Mouse (Mus musculus): ENCODE measurements around the gene Srsf5. TPM values are rescaled to one million over a fixed set of nuclear protein-coding genes. Genes with fewer than 3 reads are reported as not detected.
A peak's percentile ranks its signal among the peaks of the same experiment; 100 is the strongest.
"Not testable (repeated sequence)": the region's sequence is repeated elsewhere in the genome, so short reads cannot be mapped to it uniquely, and the experiment has no call there.

Gene Srsf5
- polyA plus RNA-seq, 1 experiment = 164 TPM

DNA sequence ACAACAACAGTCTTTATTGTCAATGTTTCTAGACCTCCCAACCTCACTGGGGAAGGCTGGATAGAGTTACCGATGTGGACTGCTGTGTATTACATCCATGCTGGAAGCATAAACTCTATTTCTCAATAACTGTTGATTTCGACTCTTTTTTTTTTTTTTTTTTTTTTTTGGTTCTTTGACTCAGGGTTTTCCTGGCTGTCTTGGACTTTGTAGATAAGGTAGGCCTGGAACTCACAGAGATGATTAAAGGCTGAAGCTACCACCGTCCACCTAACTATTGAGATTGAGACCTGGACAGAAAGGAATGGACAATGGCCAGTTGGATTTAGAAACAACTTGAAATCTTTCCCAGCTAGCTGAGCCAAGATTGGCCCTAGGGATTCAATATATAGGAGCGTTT is 1.1 kb upstream of the Srsf5 start:
- WGBS = 94% methylated on average over 4 of the region's 4 CpGs

DNA sequence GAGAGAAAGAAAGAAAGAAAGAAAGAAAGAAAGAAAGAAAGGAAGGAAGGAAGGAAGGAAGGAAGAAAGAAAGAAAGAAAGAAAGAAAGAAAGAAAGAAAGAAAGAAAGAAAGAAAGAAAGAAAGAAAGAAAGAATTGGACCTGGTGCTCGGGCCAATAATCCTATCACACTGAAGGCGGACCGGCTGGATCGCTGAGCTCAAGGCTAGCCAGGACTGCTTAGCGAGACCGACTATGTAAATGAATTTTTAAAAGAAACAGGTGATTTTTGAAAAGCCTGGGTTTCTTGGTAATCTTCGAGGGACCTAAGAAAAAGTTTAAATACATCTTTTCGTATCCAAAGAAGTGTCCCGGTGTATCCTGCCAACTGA is 356 bp upstream of the Srsf5 start:
- under 1% methylated on average over 9 of the region's 9 CpGs for WGBS

More for the DNA sequence above, 1.1 kb upstream of the Srsf5 start:
- DNase-seq (ENCODE audit: low read depth, low spot score) = no peak

DNA sequence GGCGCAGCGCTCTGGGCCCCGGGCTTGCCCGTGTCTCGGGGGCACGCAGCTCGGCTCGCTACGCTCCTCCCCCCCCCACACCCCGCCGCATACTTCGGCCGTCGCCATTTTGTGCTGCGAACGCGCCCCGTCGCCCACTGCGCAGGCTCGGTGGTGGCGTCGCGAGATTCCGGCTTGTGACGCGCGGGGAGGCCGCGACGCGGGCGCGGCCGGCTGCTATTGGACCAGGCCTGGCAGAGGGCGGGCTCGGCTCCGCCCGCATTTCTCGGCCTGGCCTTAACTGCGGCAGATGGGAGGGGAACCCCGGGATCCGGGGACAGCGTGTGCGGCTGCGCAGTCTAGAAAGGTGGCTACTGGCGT is 672 bp downstream of the Srsf5 start:
- no peak for DNase-seq (ENCODE audit: low read depth, low spot score)

More for the DNA sequence above, 356 bp upstream of the Srsf5 start:
- DNase-seq (ENCODE audit: low read depth, low spot score) = not testable (repeated sequence)

DNA sequence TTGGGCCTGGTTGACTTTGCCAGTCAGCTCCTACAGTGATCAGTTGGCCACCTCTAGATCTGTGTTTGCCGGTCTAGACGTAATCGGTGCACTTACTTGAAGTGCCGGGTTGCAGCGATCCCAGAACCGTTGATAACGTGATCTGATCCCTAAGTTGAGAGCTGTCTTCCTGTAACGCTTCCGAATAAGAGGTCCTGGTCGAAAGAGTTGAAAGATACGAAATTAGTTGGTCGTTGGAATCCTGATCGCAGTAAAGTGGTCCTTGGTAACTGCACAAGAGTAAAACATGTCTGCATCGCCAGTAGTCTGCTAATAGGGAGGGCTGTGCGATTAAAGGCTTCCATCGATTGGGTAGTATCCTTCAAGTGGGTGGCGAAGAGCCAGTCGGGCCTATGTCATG is 2.9 kb downstream of the Srsf5 start:
- 91% methylated on average over 18 of the region's 18 CpGs for WGBS
- DNase-seq (ENCODE audit: low read depth, low spot score) = no peak

More for the DNA sequence above, 672 bp downstream of the Srsf5 start:
- under 1% methylated on average over 47 of the region's 47 CpGs for WGBS

DNA sequence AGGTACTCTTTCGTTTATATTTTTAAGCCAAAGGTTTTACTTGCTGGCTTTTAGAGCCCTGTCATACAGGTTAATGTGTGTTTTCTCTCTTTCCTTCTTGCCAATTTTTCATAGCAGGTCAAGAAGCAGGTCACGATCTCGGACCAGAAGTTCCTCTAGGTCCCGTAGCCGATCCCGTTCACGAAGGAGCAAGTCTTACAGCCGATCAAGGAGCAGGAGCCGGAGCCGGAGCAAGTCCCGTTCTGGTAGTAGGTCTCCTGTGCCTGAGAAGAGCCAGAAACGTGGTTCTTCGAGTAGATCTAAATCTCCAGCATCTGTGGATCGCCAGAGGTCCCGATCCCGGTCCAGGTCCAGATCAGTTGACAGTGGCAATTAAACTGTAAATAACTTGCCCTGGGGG is 4.3 kb downstream of the Srsf5 start:
- DNase-seq (ENCODE audit: low read depth, low spot score) = not testable (repeated sequence)
- 83% methylated on average over 16 of the region's 16 CpGs for WGBS

DNA sequence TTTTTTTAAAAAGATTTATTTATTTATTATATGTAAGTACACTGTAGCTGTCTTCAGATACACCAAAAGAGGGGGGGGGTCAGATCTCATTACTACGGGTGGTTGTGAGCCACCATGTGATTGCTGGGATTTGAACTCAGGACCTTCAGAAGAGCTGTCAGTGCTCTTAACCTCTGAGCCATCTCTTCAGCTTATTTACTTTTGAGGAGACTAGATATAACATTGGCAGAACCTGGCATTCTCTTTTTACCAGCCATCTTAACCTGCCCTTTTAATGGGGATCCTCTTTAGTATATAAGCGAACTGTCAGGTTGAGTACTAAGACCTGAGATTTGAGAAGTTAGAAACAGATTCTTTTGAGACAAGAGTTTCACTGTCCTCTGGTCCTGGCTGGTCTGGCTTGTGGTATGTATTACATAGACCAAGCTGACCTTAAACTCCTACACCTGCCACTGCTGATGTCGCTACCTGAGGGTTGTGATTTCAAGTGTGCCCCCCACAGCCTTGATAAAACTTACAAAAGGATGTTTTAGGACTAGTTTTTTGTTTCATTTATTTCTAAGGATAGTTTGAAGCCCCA is 6.4 kb downstream of the Srsf5 start:
- no peak for DNase-seq (ENCODE audit: low read depth, low spot score)
- WGBS = 92% methylated on average over 3 of the region's 3 CpGs

DNA sequence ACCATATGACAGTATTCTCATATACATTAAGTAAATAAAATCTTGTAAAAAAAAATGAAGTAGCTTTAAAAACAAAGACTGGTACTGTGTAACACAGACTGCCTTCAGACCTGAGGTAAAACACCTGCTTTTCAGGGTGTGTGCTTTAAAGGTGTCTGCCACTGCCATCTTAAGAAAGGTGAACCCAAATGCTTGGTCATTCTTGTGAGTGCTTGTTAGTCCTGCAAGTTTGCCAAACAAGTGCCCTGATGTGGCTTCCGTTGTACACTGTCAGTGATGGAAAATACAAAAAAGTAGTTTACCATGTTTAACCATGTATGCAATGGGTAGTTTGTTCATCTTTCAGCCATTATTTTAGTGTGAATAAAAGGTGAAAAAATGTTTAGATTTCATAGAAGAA is 7.2 kb downstream of the Srsf5 start:
- no peak for DNase-seq (ENCODE audit: low read depth, low spot score)
- 75% methylated on average over 1 of the region's 1 CpGs for WGBS

DNA sequence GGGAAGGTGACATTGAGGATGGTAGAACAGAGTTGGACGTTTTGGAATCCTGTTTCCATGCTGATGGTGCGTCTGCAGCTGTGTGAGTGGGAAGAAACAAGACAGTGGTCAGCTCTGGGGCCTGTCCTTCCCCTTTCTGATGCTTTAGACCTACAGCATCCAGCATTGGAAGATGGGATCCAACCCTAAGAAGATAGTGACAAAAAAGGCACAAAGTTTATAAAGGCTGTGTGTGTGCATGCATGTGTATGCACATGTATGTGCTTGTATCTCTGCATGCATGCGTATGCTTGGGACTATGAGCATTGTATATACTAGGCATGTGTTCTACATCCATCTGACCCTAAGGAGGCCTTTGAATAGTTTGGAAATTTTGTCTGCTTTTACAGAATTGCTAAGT is 10.7 kb downstream of the Srsf5 start:
- WGBS = 79% methylated on average over 3 of the region's 3 CpGs

DNA sequence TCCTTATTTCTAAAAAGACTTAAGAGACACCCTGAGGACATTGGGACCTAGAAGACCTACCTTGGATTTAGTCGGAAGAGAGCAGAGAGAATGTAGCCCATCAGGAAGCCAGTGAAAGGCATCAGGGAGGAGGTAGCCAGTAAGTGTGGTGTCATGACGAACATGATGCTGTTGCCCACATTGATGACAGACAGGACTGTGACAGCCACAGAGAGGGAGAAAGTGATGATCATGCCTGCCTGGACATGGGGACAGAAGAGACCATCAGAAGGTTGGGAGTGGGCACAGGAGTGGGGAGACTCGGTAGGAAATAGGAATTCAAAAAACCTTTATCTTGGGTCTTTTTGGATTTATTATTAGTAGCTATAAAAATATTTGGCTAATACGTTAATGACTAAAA is 12.7 kb downstream of the Srsf5 start:
- no peak for DNase-seq (ENCODE audit: low read depth, low spot score)
- 78% methylated on average over 4 of the region's 4 CpGs for WGBS

More for the DNA sequence above, 10.7 kb downstream of the Srsf5 start:
- no peak for DNase-seq (ENCODE audit: low read depth, low spot score)

DNA sequence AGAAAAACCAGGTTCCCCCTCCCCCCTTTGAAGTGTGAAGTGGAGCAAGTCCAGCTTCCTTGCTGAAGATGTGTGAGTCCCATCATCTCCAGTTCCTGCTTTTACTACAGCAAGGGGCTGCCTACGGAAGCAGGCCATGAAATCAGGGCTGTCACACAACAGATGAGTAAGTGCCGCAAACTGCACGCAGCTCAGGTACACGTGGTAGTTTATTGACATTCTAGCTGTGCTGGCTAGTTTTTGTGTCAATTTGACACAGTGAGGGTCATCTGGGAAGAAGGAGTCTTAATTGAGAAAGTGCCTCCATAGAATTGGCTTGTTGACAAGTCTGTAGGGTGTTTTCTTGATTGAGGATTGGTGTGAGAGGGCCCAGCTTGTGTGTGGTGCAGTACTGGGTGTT is 17.3 kb downstream of the Srsf5 start:
- WGBS = 75% methylated on average over 4 of the region's 4 CpGs
- DNase-seq (ENCODE audit: low read depth, low spot score) = no peak

DNA sequence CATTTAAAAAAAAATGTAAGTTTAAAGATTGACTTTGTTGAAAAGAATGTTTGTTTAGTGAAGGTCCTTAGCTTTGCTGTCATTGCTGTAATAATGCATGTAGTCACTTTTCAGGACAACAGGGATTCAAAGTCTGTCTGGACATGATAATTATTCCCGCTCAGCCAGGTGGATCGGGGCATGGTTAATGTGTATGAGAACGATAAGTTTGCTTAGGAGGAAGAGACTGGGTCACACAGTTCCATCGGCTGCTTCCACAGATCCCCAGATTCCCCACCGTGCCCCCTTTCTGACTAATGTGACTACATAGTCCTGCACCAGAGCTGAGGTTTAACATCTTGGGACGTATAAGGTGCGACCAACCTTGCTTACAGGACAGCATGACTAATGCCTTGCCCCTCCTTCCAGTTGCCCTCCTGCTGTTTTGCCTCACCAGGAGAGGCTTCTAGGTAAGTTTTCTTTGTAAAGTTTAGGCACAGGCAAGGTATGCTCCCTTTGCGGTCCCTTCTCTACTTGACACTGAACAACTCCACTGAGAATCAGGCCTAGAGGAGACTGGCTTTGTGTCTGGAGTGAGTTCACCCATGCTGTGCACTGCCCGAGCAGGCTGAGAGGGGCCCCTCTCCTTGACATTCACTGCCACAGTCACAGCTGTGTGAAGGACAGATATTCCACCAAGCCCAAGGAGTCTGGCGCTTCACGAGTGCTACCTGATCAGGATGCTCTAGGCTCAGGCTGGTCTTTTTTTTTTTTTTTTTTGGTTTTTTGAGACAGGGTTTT is 20.9 kb downstream of the Srsf5 start:
- WGBS = 62% methylated on average over 11 of the region's 11 CpGs
- no peak for DNase-seq (ENCODE audit: low read depth, low spot score)

DNA sequence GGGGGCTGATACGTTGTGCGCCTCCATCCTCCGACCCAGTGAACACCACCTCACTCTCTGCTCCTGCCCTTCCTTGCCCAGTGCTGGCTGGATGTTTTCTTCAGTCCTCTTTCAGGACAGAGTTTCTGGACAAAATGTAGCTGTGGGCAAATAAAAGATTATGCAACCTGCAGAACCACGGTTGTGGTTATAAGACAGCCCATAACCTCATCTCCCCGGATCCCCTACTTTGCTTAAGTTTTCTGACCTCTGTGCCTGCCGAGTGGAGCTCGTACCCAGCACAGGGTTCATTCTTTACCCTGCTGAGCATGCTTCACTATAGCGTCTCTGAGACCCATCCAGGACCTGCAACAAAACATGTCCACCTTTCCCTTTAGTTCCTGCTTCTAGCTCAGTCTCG is 22.6 kb downstream of the Srsf5 start:
- 76% methylated on average over 9 of the region's 9 CpGs for WGBS
- no peak for DNase-seq (ENCODE audit: low read depth, low spot score)

DNA sequence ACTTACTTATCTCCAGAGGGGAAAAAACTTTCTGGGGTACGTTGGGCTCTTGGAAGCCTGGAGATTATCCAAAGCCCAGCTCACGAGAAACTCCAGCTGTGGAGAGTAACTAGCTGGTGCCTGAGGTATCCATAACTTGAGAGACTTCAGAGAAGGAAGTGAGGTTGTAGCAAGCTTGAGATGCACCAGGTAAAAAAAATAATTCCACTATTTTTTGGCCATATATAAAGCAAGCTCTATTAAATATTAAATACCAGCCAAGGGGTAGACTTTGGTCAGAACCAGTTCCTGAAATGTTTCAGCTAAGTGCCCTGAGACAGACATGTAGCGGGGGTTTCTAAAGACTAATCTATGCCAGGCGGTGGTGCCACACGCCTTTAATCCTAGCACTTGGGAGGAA is 23.3 kb downstream of the Srsf5 start, which contains the start of gene Slc10a1:
TSS of gene Slc10a1 (minus strand) at position 101 of the 400 bp plus-strand sequence.
- WGBS = 77% methylated on average over 5 of the region's 5 CpGs
- DNase-seq (ENCODE audit: low read depth, low spot score) = no peak

DNA sequence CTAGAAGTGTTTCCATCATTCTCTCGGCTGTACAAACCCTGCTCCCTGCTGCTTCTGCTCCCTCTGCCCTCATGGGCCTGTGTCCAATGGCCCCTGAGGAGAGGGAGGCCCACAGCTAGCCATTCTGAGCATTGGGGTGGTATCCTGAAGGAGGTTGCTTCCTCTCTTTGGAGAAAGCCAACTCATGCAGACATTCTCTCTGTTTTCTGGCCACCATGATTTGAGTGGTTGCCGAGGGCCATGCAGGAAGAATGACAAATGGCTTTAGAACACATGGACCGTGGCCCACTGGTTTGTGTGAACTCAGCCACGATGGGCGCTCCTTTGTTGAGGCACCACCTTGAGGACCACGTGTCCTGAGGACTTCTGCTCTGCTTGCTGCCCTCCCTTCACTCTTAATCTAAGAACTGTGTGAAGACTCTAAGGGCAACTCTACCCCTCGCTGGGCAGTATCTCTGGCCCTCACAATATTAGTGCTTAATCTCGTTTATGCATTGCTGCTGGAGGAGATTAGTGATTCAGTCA is 24.9 kb downstream of the Srsf5 start:
- DNase-seq (ENCODE audit: low read depth, low spot score) = no peak
- 78% methylated on average over 8 of the region's 8 CpGs for WGBS

DNA sequence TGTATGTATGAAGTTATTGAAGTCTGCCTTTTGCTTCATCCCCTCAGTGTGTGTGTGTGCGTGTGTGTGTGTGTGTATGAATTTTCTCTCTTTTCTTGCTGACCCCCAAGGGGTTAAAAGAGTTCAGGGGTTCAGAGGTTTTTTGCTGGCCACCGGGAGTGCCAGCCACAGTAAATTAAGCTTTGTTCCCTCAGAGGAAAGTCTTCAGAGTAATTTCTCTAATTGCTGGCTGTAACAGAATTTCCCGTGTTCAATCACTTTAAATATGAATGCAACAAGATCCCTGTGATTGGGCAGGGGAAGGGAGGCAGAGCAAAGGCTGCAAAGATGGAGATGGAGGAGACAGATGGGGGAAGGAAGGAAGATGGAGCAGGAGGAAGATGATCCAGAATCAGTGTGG is 26.5 kb downstream of the Srsf5 start:
- DNase-seq (ENCODE audit: low read depth, low spot score) = no peak
- 31% methylated on average over 3 of the region's 3 CpGs for WGBS

DNA sequence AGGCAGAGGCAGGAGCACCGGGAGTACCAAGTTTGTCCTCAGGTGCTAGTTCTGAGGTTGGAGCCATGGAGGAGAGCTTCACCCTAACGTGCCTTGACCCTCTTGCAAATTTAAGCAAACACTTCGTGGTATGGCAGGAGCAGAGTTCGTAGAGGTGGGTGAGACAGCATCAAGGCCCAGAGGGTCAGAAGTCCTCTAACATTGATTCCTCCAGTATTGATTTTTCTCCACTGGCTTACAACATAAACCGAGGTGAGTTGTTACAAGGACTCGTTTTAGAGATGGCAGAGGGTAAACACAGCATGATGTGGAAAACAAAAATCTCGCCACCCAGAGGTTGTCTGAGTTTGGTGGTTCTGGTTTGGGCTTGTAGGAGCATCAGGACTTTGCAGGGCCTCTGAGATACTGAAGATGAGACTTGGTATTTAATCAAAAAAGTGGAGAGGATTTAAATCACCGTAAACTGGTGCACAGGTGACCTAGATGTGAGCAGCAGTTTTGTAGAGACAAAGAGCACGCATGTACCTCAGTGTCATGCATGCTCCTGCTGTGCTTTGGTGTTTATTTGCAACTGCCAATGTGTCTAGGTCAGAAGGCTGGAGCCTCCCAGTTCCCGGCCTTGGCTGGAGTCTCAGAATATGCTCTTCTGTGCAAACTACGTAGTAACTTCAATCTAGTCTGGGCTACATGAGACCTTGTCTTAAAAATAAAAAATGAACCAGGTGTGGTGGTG is 30.8 kb downstream of the Srsf5 start:
- no peak for DNase-seq (ENCODE audit: low read depth, low spot score)
- 74% methylated on average over 11 of the region's 11 CpGs for WGBS

DNA sequence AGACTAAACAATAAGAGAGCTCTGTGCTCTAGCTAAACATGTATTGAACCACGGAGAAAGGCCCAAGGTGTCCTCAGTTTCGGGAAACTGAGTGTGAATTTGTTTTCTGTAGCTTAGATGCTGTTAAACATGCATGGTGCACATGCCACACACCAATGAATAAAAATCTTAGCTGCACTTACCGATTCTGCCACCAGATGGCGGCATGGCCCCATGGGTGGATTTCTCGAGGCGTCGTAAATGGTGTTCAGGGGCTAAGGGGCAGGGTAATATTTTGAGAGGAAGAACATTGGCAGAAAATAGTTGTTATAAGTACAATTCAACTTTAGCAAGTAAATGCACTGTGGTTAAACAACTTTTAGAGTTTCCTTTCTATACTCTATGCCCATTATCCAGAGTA is 37.0 kb downstream of the Srsf5 start:
- DNase-seq (ENCODE audit: low read depth, low spot score) = peak; percentile 21
- WGBS = under 1% methylated on average over 7 of the region's 7 CpGs

DNA sequence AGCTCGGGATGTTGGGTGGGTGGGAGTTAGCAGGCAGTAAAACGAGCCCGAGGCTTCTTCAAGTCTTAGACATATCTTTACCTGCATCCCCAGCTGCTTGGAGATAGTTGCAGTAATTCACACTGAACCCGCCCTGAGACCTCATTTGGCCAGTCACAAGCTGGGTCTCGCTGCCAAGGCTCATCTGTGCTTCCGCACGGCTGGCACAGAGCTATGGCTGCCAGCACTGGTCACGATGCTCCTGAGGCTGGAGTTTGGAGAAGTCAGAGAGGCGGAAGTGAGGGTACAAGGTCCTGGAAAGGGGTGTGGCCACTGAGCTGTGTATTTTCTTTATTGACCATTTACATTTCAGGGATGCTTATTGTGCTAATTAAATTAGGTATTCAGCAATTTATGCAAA is 38.4 kb downstream of the Srsf5 start:
- 45% methylated on average over 9 of the region's 9 CpGs for WGBS
- no peak for DNase-seq (ENCODE audit: low read depth, low spot score)

DNA sequence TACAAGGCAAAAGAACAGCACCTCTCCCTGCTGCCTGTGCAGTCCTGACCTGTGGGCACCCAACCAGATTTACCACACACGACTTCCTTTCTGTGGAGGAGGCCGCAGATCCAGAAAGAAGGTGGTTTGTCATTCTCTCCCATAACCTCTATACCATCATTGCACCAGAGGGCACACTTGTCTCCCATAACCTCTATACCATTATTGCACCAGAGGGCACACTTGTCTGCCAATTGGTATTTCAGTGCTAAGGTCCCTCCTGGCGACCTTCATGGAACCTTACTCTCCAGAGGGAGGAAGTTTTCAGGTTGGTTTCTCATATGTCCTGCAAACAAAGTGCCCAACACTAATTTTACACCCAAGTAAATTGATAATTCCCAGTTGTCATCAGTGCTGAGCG is 41.3 kb downstream of the Srsf5 start:
- DNase-seq (ENCODE audit: low read depth, low spot score) = no peak
- WGBS = 70% methylated on average over 4 of the region's 4 CpGs

DNA sequence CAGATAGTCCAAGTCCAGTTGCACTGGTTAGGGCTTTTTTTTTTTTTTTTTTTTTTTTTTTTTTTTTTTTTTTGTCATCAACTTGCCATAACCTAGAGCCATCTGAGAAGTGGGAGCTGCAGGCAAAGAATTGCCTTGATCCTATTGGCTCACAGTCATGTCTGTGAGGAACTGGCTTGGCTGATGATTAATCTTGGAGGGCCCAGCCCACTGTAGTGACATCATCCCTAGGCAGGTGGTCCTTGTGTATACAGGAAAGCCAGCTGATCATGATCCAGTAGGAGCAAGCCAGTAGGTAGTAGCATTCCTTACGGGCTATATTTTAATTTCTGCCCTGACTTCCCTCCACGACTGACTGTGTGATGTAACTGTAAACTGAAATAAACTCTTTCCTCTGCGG is 43.0 kb downstream of the Srsf5 start:
- no peak for DNase-seq (ENCODE audit: low read depth, low spot score)
- 52% methylated on average over 3 of the region's 3 CpGs for WGBS
